Mouse (Mus musculus): ENCODE measurements at regions not wholly inside any gene's neighbourhood (a gene's known extent, or its start where the extent isn't known, plus 50 kb on each side); places are given as distances from the start of the nearest gene placed in this dataset.

- H3K4me1 ChIP-seq: no peaks in the 10 kb centered on the region
- 87% methylated on average over 8 of the region's 8 CpGs for WGBS
- H3K27ac ChIP-seq: no peak overlapping the region
- no peak for ATAC-seq (ENCODE audit: insufficient number of reproducible peaks, insufficient read depth, low FRiP score, low TSS enrichment)
- no peak overlapping the region for H3K4me2 ChIP-seq (replicated peaks)
- no peaks in the 10 kb centered on the region for H3K27me3 ChIP-seq
- no peak overlapping the region for H3K4me3 ChIP-seq
- H3K9me3 ChIP-seq: no peaks in the 10 kb centered on the region
- H3K9ac ChIP-seq: no peak overlapping the region
- H3K36me3 ChIP-seq: no peaks in the 10 kb centered on the region
Measured at GRCm38 (mm10) chr12:26130811-26131210, 284.2 kb downstream of the Rnf144a start.

DNA sequence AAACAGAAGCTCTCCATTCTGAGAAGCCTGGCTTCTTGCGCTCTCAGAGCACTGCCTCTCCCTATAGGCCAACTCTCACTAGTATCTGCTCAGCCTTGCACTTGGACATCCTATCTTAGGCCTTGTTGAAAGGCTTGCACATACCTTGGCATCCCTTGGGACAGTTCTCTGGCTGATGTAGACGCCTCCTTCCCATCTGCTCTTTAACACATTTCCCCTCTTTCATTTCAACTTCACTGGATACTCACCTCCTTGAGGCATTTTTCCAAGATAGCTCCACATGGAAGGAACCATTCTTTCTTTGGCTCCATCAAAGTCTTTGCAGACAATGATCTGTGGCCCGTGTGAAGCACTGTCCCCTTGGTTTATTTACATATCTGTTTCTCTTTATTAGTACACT is 285.0 kb downstream of the Rnf144a start:
- Histone ChIP-seq H3K27me3 (no peaks in the 10 kb centered on the region), H3K9ac (no peak overlapping the region), H3K4me2 (replicated peaks) (no peak overlapping the region), H3K9me3 (no peaks in the 10 kb centered on the region), H3K4me3 (no peak overlapping the region), H3K27ac (no peak overlapping the region), H3K36me3 (no peaks in the 10 kb centered on the region), H3K4me1 (no peaks in the 10 kb centered on the region)
- no peak for ATAC-seq (ENCODE audit: insufficient number of reproducible peaks, insufficient read depth, low FRiP score, low TSS enrichment)
- WGBS: 77% methylated on average over 3 of the region's 3 CpGs

DNA sequence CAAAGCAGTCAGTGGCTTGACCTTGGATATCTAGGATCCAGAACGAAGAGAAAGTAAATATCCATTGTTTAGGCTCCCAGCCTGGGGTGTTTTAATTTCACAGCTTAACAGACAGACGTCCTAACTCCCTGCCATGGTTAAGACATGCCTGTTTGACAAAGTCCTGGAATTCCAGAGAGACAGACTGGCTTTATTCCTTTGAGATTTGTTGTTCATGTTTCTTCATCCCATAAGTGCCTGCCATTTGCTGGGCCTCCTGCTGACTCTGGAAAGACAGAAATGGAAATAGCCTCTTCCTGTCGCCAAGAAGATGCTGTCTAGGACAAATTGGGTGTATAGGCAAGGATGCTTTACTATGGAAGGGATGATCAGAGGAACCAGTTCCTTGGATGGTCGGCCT is 285.5 kb downstream of the Rnf144a start:
- H3K36me3 ChIP-seq: no peaks in the 10 kb centered on the region
- no peaks in the 10 kb centered on the region for H3K9me3 ChIP-seq
- H3K27me3 ChIP-seq: no peaks in the 10 kb centered on the region
- no peak overlapping the region for H3K4me3 ChIP-seq
- 45% methylated on average over 4 of the region's 4 CpGs for WGBS
- no peak for ATAC-seq (ENCODE audit: insufficient number of reproducible peaks, insufficient read depth, low FRiP score, low TSS enrichment)
- no peak overlapping the region for H3K9ac ChIP-seq
- no peaks in the 10 kb centered on the region for H3K4me1 ChIP-seq
- no peak overlapping the region for H3K4me2 ChIP-seq (replicated peaks)
- no peak overlapping the region for H3K27ac ChIP-seq

- H3K27me3 ChIP-seq: no peaks in the 10 kb centered on the region
- H3K4me3 ChIP-seq: no peak overlapping the region
- H3K9me3 ChIP-seq: no peaks in the 10 kb centered on the region
- no peak overlapping the region for H3K9ac ChIP-seq
- H3K4me2 ChIP-seq (replicated peaks): no peak overlapping the region
- no peaks in the 10 kb centered on the region for H3K4me1 ChIP-seq
- no peak for ATAC-seq (ENCODE audit: insufficient number of reproducible peaks, insufficient read depth, low FRiP score, low TSS enrichment)
- H3K36me3 ChIP-seq: no peaks in the 10 kb centered on the region
- no peak overlapping the region for H3K27ac ChIP-seq
Measured at GRCm38 (mm10) chr12:26128851-26129250, 286.2 kb downstream of the Rnf144a start.

GRCm38 (mm10) chr12:26126260-26126659 is 288.8 kb downstream of the Rnf144a start:
- Histone ChIP-seq H3K9ac (no peak overlapping the region), H3K36me3 (no peaks in the 10 kb centered on the region), H3K4me2 (replicated peaks) (no peak overlapping the region), H3K4me1 (no peaks in the 10 kb centered on the region), H3K27me3 (no peaks in the 10 kb centered on the region), H3K4me3 (no peak overlapping the region), H3K9me3 (no peaks in the 10 kb centered on the region), H3K27ac (no peak overlapping the region)
- no peak for ATAC-seq (ENCODE audit: insufficient number of reproducible peaks, insufficient read depth, low FRiP score, low TSS enrichment)
- 84% methylated on average over 9 of the region's 9 CpGs for WGBS

DNA sequence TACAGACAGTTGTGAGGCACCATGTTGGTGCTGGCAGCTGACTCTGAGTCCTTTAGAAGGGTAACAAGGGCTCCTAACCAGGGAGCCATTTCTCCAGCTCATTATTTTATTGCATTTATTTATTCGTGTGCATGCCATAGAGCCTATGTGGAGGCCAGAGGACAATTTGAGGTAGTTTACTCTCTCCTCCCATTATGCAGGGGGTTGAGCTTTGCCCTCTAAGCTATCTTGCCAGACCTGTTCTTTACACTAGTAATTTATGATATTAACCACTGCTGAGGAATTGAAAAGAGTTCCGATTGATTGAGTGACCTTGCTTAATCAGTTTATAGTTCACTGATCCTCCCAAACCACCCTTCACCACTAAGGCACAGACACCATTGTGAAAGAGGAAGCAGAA is 290.8 kb downstream of the Rnf144a start:
- no peak for ATAC-seq (ENCODE audit: insufficient number of reproducible peaks, insufficient read depth, low FRiP score, low TSS enrichment)
- H3K4me3 ChIP-seq: no peak overlapping the region
- no peak overlapping the region for H3K4me2 ChIP-seq (replicated peaks)
- H3K9ac ChIP-seq: no peak overlapping the region
- no peaks in the 10 kb centered on the region for H3K9me3 ChIP-seq
- H3K27me3 ChIP-seq: no peaks in the 10 kb centered on the region
- WGBS: 87% methylated on average over 2 of the region's 2 CpGs
- H3K27ac ChIP-seq: no peak overlapping the region
- H3K36me3 ChIP-seq: no peaks in the 10 kb centered on the region
- H3K4me1 ChIP-seq: no peaks in the 10 kb centered on the region

GRCm38 (mm10) chr12:26115339-26115912 is 299.6 kb downstream of the Rnf144a start:
- Histone ChIP-seq H3K4me2 (replicated peaks) (no peak overlapping the region), H3K9ac (no peak overlapping the region), H3K27ac (no peak overlapping the region), H3K4me3 (no peak overlapping the region), H3K27me3 (no peaks in the 10 kb centered on the region), H3K36me3 (no peaks in the 10 kb centered on the region), H3K9me3 (no peaks in the 10 kb centered on the region), H3K4me1 (0 out of 2 replicates have a peak, but pooled peaks cover 4% of the 10 kb centered on the region)
- 58% methylated on average over 9 of the region's 9 CpGs for WGBS
- ATAC-seq (ENCODE audit: insufficient number of reproducible peaks, insufficient read depth, low FRiP score, low TSS enrichment): no peak

DNA sequence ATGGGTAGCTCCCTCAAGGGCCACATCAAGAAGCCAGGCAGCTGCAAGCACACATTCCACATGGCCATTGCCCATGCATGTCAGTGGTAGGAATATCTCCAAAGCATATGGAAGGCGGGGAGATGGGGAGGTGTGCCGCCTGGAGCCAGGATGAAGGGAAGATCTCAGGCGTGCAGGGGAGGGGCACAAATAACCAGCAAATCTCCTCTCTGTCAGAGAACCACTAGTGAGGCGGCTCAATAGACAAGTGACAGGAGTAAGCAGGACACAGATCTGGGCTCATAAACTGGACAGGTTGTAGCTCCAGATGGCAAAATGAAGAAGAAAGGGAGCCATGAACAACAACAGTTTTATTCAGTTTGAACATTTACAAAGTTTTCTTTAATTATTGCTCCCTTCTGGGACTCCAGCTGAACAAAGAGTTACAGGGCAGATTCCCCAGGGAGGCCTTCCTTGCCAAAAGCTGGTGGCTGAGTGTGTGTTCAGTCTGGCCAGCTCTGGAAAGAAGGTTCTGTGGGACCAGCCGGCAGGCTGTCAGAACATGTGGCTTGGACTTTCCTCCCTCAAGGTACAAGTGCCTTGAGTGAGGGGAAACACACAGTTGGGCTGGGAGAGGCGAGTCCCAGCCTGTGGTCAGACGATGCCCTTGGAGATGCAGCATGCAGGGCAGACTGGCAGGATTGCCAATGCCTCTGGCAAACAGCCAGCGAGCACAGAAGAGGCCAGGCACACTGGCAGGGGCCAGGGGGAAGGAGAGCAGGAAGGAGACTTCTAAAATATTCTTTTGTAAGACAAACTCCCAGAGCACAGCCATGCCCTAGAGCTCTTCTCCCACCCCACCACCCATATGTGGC is 302.7 kb downstream of the Rnf144a start:
- WGBS: 77% methylated on average over 8 of the region's 8 CpGs
- Histone ChIP-seq H3K27me3 (no peaks in the 10 kb centered on the region), H3K9me3 (no peaks in the 10 kb centered on the region), H3K4me1 (0 out of 2 replicates have a peak, but pooled peaks cover 4% of the 10 kb centered on the region), H3K4me3 (no peak overlapping the region), H3K9ac (no peak overlapping the region), H3K27ac (no peak overlapping the region), H3K4me2 (replicated peaks) (no peak overlapping the region), H3K36me3 (no peaks in the 10 kb centered on the region)
- no peak for ATAC-seq (ENCODE audit: insufficient number of reproducible peaks, insufficient read depth, low FRiP score, low TSS enrichment)

- H3K9me3 ChIP-seq: no peaks in the 10 kb centered on the region
- no peak overlapping the region for H3K4me2 ChIP-seq (replicated peaks)
- 0 out of 2 replicates have a peak, but pooled peaks cover 4% of the 10 kb centered on the region for H3K4me1 ChIP-seq
- no peak overlapping the region for H3K4me3 ChIP-seq
- H3K27ac ChIP-seq: no peak overlapping the region
- H3K36me3 ChIP-seq: no peaks in the 10 kb centered on the region
- ATAC-seq (ENCODE audit: insufficient number of reproducible peaks, insufficient read depth, low FRiP score, low TSS enrichment): no peak
- H3K27me3 ChIP-seq: no peaks in the 10 kb centered on the region
- H3K9ac ChIP-seq: no peak overlapping the region
- 90% methylated on average over 6 of the region's 6 CpGs for WGBS
Measured at GRCm38 (mm10) chr12:26109866-26110265, 305.2 kb downstream of the Rnf144a start.

GRCm38 (mm10) chr12:26104372-26104771 is 310.7 kb downstream of the Rnf144a start:
- no peaks in the 10 kb centered on the region for H3K27me3 ChIP-seq
- 88% methylated on average over 3 of the region's 3 CpGs for WGBS
- no peak for ATAC-seq (ENCODE audit: insufficient number of reproducible peaks, insufficient read depth, low FRiP score, low TSS enrichment)

GRCm38 (mm10) chr12:26102384-26102783 is 312.7 kb downstream of the Rnf144a start:
- no peak overlapping the region for H3K27ac ChIP-seq
- H3K9ac ChIP-seq: no peak overlapping the region
- WGBS: 83% methylated on average over 4 of the region's 4 CpGs
- H3K4me2 ChIP-seq (replicated peaks): no peak overlapping the region
- no peaks in the 10 kb centered on the region for H3K4me1 ChIP-seq
- H3K36me3 ChIP-seq: no peaks in the 10 kb centered on the region
- H3K4me3 ChIP-seq: no peak overlapping the region
- H3K9me3 ChIP-seq: no peaks in the 10 kb centered on the region
- H3K27me3 ChIP-seq: no peaks in the 10 kb centered on the region
- no peak for ATAC-seq (ENCODE audit: insufficient number of reproducible peaks, insufficient read depth, low FRiP score, low TSS enrichment)

More at GRCm38 (mm10) chr12:26104372-26104771, 310.7 kb downstream of the Rnf144a start:
- Histone ChIP-seq H3K4me1 (no peaks in the 10 kb centered on the region), H3K9me3 (no peaks in the 10 kb centered on the region), H3K36me3 (no peaks in the 10 kb centered on the region), H3K27ac (no peak overlapping the region), H3K4me2 (replicated peaks) (no peak overlapping the region), H3K9ac (no peak overlapping the region), H3K4me3 (no peak overlapping the region)

- Histone ChIP-seq H3K36me3 (no peaks in the 10 kb centered on the region), H3K4me2 (replicated peaks) (no peak overlapping the region), H3K9ac (no peak overlapping the region), H3K27ac (no peak overlapping the region), H3K9me3 (no peaks in the 10 kb centered on the region), H3K4me3 (no peak overlapping the region), H3K27me3 (no peaks in the 10 kb centered on the region), H3K4me1 (no peaks in the 10 kb centered on the region)
- no peak for ATAC-seq (ENCODE audit: insufficient number of reproducible peaks, insufficient read depth, low FRiP score, low TSS enrichment)
- 83% methylated on average over 2 of the region's 2 CpGs for WGBS
Measured at GRCm38 (mm10) chr12:26100140-26100539, 314.9 kb downstream of the Rnf144a start.

Measured in embryonic facial prominence, embryonic 12.5 days (tissue).